Mouse (Mus musculus) bone marrow macrophage, adult 2 months (primary cell): ENCODE measurements at regions not wholly inside any gene's neighbourhood (a gene's known extent, or its start where the extent isn't known, plus 50 kb on each side); places are given as distances from the start of the nearest gene placed in this dataset.

Source experiments
- CTCF ChIP-seq: IDR thresholded peaks from 2 replicates; pipeline ENCODE4 v1.5.1; 2012; ENCODE audit warnings: low read depth, mild to moderate bottlenecking, low read length, moderate library complexity
- POLR2A ChIP-seq: IDR thresholded peaks from 2 replicates; pipeline ENCODE4 v1.6.1; 2012; ENCODE audit warnings: mild to moderate bottlenecking, low read depth, low read length, borderline replicate concordance

DNA sequence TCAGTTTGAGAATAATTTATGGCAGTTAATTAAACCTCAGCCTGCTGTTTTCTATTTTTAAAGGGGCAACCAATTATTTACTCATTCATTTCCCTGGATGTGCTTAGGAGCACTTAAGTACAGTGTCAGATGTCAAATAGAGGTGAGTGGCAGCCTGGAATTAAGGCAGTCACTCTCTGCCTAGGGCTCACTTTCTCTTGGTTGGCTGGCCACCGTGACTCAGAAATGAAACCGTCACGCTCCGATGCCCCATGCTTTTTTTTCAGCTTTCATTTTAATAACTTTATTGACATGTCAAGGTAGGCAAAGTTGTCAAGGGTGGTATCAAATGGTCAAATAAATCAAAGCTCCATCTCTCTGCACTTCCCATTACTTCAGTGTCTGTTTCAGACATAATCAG is 547.9 kb upstream of the Jmjd1c start:
- TF ChIP-seq CTCF (no peak), POLR2A (no peak)
